Mouse (Mus musculus): Measurements from ENCODE around the gene Pnliprp1.

The Pnliprp1 gene

GRCm38 (mm10) chr19:58728445-58729031 lies at the start of gene Pnliprp1:
Gene Pnliprp1, plus strand, starts transcription at chr19:58728887.
- DNase-seq (ENCODE audit: low spot score in 2 of 2), result no peak

GRCm38 (mm10) chr19:58688933-58689332 lies 39.8 kb upstream of the Pnliprp1 start:
- no peak for DNase-seq (ENCODE audit: low spot score in 2 of 2)

- DNase-seq (ENCODE audit: low spot score in 2 of 2), result no peak
Observed at GRCm38 (mm10) chr19:58695314-58695713, 33.4 kb upstream of the Pnliprp1 start.

- DNase-seq (ENCODE audit: low spot score in 2 of 2), result no peak
Observed at GRCm38 (mm10) chr19:58696235-58696634, 32.5 kb upstream of the Pnliprp1 start.

GRCm38 (mm10) chr19:58704556-58704955 lies 24.1 kb upstream of the Pnliprp1 start:
- no peak for DNase-seq (ENCODE audit: low spot score in 2 of 2)

GRCm38 (mm10) chr19:58708611-58709010 lies 20.1 kb upstream of the Pnliprp1 start:
- no peak for DNase-seq (ENCODE audit: low spot score in 2 of 2)

GRCm38 (mm10) chr19:58717925-58718324 lies 10.8 kb upstream of the Pnliprp1 start:
- no peak for DNase-seq (ENCODE audit: low spot score in 2 of 2)

GRCm38 (mm10) chr19:58720439-58720838 lies 8.2 kb upstream of the Pnliprp1 start:
- DNase-seq (ENCODE audit: low spot score in 2 of 2), result no peak

- DNase-seq (ENCODE audit: low spot score in 2 of 2), result no peak
Observed at GRCm38 (mm10) chr19:58726551-58726950, 2.1 kb upstream of the Pnliprp1 start.

GRCm38 (mm10) chr19:58727756-58728155 lies 931 bp upstream of the Pnliprp1 start:
- DNase-seq (ENCODE audit: low spot score in 2 of 2), result no peak

GRCm38 (mm10) chr19:58733216-58733615 lies 4.5 kb downstream of the Pnliprp1 start:
- no peak for DNase-seq (ENCODE audit: low spot score in 2 of 2)

- no peak for DNase-seq (ENCODE audit: low spot score in 2 of 2)
Observed at GRCm38 (mm10) chr19:58738111-58738510, 9.4 kb downstream of the Pnliprp1 start.

GRCm38 (mm10) chr19:58741036-58741435 lies 12.3 kb downstream of the Pnliprp1 start:
- no peak for DNase-seq (ENCODE audit: low spot score in 2 of 2)

GRCm38 (mm10) chr19:58742711-58743110 lies 14.0 kb downstream of the Pnliprp1 start:
- no peak for DNase-seq (ENCODE audit: low spot score in 2 of 2)

GRCm38 (mm10) chr19:58743736-58744135 lies 15.0 kb downstream of the Pnliprp1 start:
- no peak for DNase-seq (ENCODE audit: low spot score in 2 of 2)

GRCm38 (mm10) chr19:58747498-58748000 lies 18.9 kb downstream of the Pnliprp1 start:
- DNase-seq (ENCODE audit: low spot score in 2 of 2), result no peak

GRCm38 (mm10) chr19:58750822-58751221 lies 22.1 kb downstream of the Pnliprp1 start:
- DNase-seq (ENCODE audit: low spot score in 2 of 2), result no peak

- DNase-seq (ENCODE audit: low spot score in 2 of 2), result no peak
Observed at GRCm38 (mm10) chr19:58751504-58751903, 22.8 kb downstream of the Pnliprp1 start.

GRCm38 (mm10) chr19:58758871-58759270 lies 30.2 kb downstream of the Pnliprp1 start:
- DNase-seq (ENCODE audit: low spot score in 2 of 2), result no peak

- DNase-seq (ENCODE audit: low spot score in 2 of 2), result no peak
Observed at GRCm38 (mm10) chr19:58759423-58759822, 30.7 kb downstream of the Pnliprp1 start, which contains the start of gene Pnliprp2. Gene Pnliprp2, plus strand, starts transcription at chr19:58759719.

- DNase-seq (ENCODE audit: low spot score in 2 of 2), result no peak
Observed at GRCm38 (mm10) chr19:58762316-58762715, 33.6 kb downstream of the Pnliprp1 start.

GRCm38 (mm10) chr19:58762848-58763541 lies 34.3 kb downstream of the Pnliprp1 start:
- no peak for DNase-seq (ENCODE audit: low spot score in 2 of 2)

GRCm38 (mm10) chr19:58767329-58767728 lies 38.6 kb downstream of the Pnliprp1 start:
- DNase-seq (ENCODE audit: low spot score in 2 of 2), result no peak
